In genomic region chr1:158343243-158343714, GRCm38 (mm10) we compare ENCODE assay signal across 10 mouse cellular contexts. TPM values are rescaled to one million over a fixed set of nuclear protein-coding genes. Genes with fewer than 3 reads are reported as not detected.
DNase-seq lines count a peak whose midpoint lies in the region; ATAC-seq lines count a peak whose summit lies in the region.
"Had no signal": no experiment of that assay in that cellular context is flagged by ENCODE, and none has a peak within 500 bp of the region (broad histone marks: within the 10 kb centered on the region; RNA-seq: fewer than 3 reads in every experiment).

No protein-coding gene starts in this region.

- H3K4me3 ChIP-seq in limb, embryonic 11.5 days (ENCODE audit: low read depth, low read length), result no peak overlapping the region
- H3K4me3 ChIP-seq in limb, embryonic 10.5 days, result no peak overlapping the region
- no peak overlapping the region for H3K4me3 ChIP-seq in hindbrain, embryonic 15.5 days
- H3K4me3 ChIP-seq: embryonic facial prominence, embryonic 12.5 days had no signal

- WGBS in limb, embryonic 11.5 days, result 56% methylated on average over 6 of the region's 6 CpGs
- WGBS in limb, embryonic 10.5 days, result 53% methylated on average over 6 of the region's 6 CpGs
- 29% methylated on average over 6 of the region's 6 CpGs for WGBS in hindbrain, embryonic 15.5 days

- H3K4me2 ChIP-seq in limb, embryonic 11.5 days (ENCODE audit: low read depth, severe bottlenecking), result no peak overlapping the region
- H3K4me2 ChIP-seq in hindbrain, embryonic 15.5 days, result no peak overlapping the region
- H3K4me2 ChIP-seq: embryonic facial prominence, embryonic 12.5 days had no signal

- H3K9me3 ChIP-seq in limb, embryonic 11.5 days (ENCODE audit: control insufficient read depth, low read length), result no peaks in the 10 kb centered on the region
- no peaks in the 10 kb centered on the region for H3K9me3 ChIP-seq in limb, embryonic 10.5 days (replicated peaks)
- H3K9me3 ChIP-seq in hindbrain, embryonic 15.5 days, result no peaks in the 10 kb centered on the region
- H3K9me3 ChIP-seq: embryonic facial prominence, embryonic 12.5 days had no signal

- ATAC-seq in limb, embryonic 11.5 days (ENCODE audit: insufficient number of reproducible peaks, low FRiP score, low TSS enrichment, low read depth), result no peak
- peak; percentile 77 for ATAC-seq in hindbrain, embryonic 15.5 days (ENCODE audit: low FRiP score, low read depth)

- intact Hi-C loops in gastrocnemius, postnatal 36 days (cut with DNase I), result loop anchor here (10.0 kb wide), 1 partner anchor 312 kb away; no protein-coding TSS in a partner anchor

- H3K9ac ChIP-seq in limb, embryonic 11.5 days (ENCODE audit: low read length), result no peak overlapping the region
- no peak overlapping the region for H3K9ac ChIP-seq in hindbrain, embryonic 15.5 days
- H3K9ac ChIP-seq: embryonic facial prominence, embryonic 12.5 days had no signal

- H3K4me1 ChIP-seq in limb, embryonic 11.5 days (ENCODE audit: control insufficient read depth, insufficient read depth, low read length), result no peaks in the 10 kb centered on the region
- peaks cover 1% of the 10 kb centered on the region; the same call in 1 of the 2 replicates for H3K4me1 ChIP-seq in limb, embryonic 10.5 days
- H3K4me1 ChIP-seq in hindbrain, embryonic 15.5 days (replicated peaks), result peaks cover 9% of the 10 kb centered on the region
- H3K4me1 ChIP-seq: embryonic facial prominence, embryonic 12.5 days had no signal

- H3K27me3 ChIP-seq in limb, embryonic 11.5 days (ENCODE audit: control insufficient read depth, insufficient read depth, low read length), result no peaks in the 10 kb centered on the region
- H3K27me3 ChIP-seq in limb, embryonic 10.5 days (ENCODE audit: low read depth, poor library complexity, severe bottlenecking), result no peaks in the 10 kb centered on the region
- H3K27me3 ChIP-seq in hindbrain, embryonic 15.5 days, result no peaks in the 10 kb centered on the region
- H3K27me3 ChIP-seq: embryonic facial prominence, embryonic 12.5 days had no signal

- peak; percentile 10 for DNase-seq in adrenal gland, postnatal 10 days
- no peak for DNase-seq in adrenal gland, postnatal 36 days
- DNase-seq in limb, embryonic 11.5 days (ENCODE audit: low spot score), result peak; percentile 32
- no peak for DNase-seq in limb, embryonic 10.5 days (ENCODE audit: low spot score)
- peak; percentile 69 for DNase-seq in retina, embryonic 14.5 days (ENCODE audit: low spot score)
- DNase-seq in T-cell, adult 2 months (ENCODE audit: low spot score), result no peak
- DNase-seq in gastrocnemius, postnatal 36 days, result no peak
- DNase-seq: layer of hippocampus, postnatal 36 days had no signal

- H3K27ac ChIP-seq in limb, embryonic 11.5 days (replicated peaks; ENCODE audit: low read depth, low read length), result no peak overlapping the region
- no peak overlapping the region for H3K27ac ChIP-seq in limb, embryonic 10.5 days
- no peak overlapping the region for H3K27ac ChIP-seq in hindbrain, embryonic 15.5 days (replicated peaks)
- H3K27ac ChIP-seq: embryonic facial prominence, embryonic 12.5 days had no signal

- H3K36me3 ChIP-seq in limb, embryonic 11.5 days (ENCODE audit: control insufficient read depth, insufficient read depth, low read length), result no peaks in the 10 kb centered on the region
- H3K36me3 ChIP-seq in limb, embryonic 10.5 days, result no peaks in the 10 kb centered on the region
- H3K36me3 ChIP-seq in hindbrain, embryonic 15.5 days, result no peaks in the 10 kb centered on the region
- H3K36me3 ChIP-seq: embryonic facial prominence, embryonic 12.5 days had no signal

RNA-seq across cellular contexts. Expression of gene Brinp2, which starts 12.8 kb away (rescaled TPM):
- 1 to 10 TPM; 1.8 to 4.1 TPM for total RNA-seq in adrenal gland, postnatal 10 days (2021)
- total RNA-seq in adrenal gland, postnatal 36 days (2021), result under 1 TPM; 0.50 to 0.63 TPM
- polyA plus RNA-seq in limb, embryonic 11.5 days (2014; fragmentation: Nextera tagmentation; extraction: Ambion mirVana), result 0.05 TPM in 1 of 2 replicates, not detected in the other
- polyA plus RNA-seq in limb, embryonic 10.5 days (2016; fragmentation: Nextera tagmentation; extraction: Ambion mirVana), result 0.04 and 0.10 TPM in 2 replicates
- polyA plus RNA-seq in hindbrain, embryonic 15.5 days (2015; fragmentation: Nextera tagmentation; extraction: Ambion mirVana), result 26.6 and 29.5 TPM in 2 replicates
- under 1 TPM; 0.26 to 0.37 TPM for total RNA-seq in gastrocnemius, postnatal 36 days (2021)

RNA-seq across cellular contexts. Expression of gene Astn1, which starts 18.8 kb away (rescaled TPM):
- total RNA-seq in adrenal gland, postnatal 10 days (2021), result 1 to 10 TPM; 5.4 to 8.3 TPM
- total RNA-seq in adrenal gland, postnatal 36 days (2021), result 1 to 10 TPM; 4.8 to 6.4 TPM
- polyA plus RNA-seq in limb, embryonic 11.5 days (2014; fragmentation: Nextera tagmentation; extraction: Ambion mirVana), result 3.5 and 4.5 TPM in 2 replicates
- 1.4 and 2.8 TPM in 2 replicates for polyA plus RNA-seq in limb, embryonic 10.5 days (2016; fragmentation: Nextera tagmentation; extraction: Ambion mirVana)
- 38.1 and 40.8 TPM in 2 replicates for polyA plus RNA-seq in hindbrain, embryonic 15.5 days (2015; fragmentation: Nextera tagmentation; extraction: Ambion mirVana)
- total RNA-seq in gastrocnemius, postnatal 36 days (2021), result under 1 TPM; 0.37 to 0.38 TPM

Comparison
In these comparisons a context has a peak if more than half of its experiments do, and no peak if none do; other contexts are left out.
1. DNase-seq: peak in adrenal gland, postnatal 10 days (single experiment), limb, embryonic 11.5 days (single experiment) and retina, embryonic 14.5 days (single experiment); none in adrenal gland, postnatal 36 days (0 of 2), limb, embryonic 10.5 days (single experiment), T-cell, adult 2 months (single experiment) and gastrocnemius, postnatal 36 days (0 of 2).
2. RNA of gene Astn1, which starts 18.8 kb away (total RNA-seq): 5.4 to 8.3 TPM in adrenal gland, postnatal 10 days and 4.8 to 6.4 TPM in adrenal gland, postnatal 36 days; 0.37 to 0.38 TPM in gastrocnemius, postnatal 36 days; every median in the first group is over 4 times any median in the second.